Mouse (Mus musculus) embryonic facial prominence, embryonic 14.5 days (tissue): ENCODE results near the gene Gm6096. TPM values are rescaled to one million over a fixed set of nuclear protein-coding genes. Genes with fewer than 3 reads are reported as not detected.

Source experiments
- ATAC-seq: fragments of 200-750 bp; cut with Nextera tagmentation; 2 replicates; pipeline ENCODE4 v1.8.0; 2017; ENCODE audit warnings: low read depth, moderate number of reproducible peaks, moderate TSS enrichment
- DNase-seq: peaks from one replicate; pipeline ENCODE4 v3.0.0-alpha.2; 2015; ENCODE audit warnings: low spot score
- H3K27ac ChIP-seq: fragments of 300-500 bp; sonication (generic); replicated peaks from 2 replicates; pipeline ENCODE4 v1.5.1; 2014; ENCODE audit warnings: low read depth, mild to moderate bottlenecking, low read length, moderate library complexity
- H3K27me3 ChIP-seq: fragments of 300-500 bp; sonication (generic); replicated peaks from 2 replicates; pipeline ENCODE4 v1.6.1; 2014; ENCODE audit warnings: low read length; ENCODE audit not compliant: control insufficient read depth, insufficient read depth
- H3K36me3 ChIP-seq: fragments of 300-500 bp; sonication (generic); 2 replicates; pipeline ENCODE4 v1.6.1; 2014; ENCODE audit warnings: low read length, mixed read lengths; ENCODE audit not compliant: control insufficient read depth, insufficient read depth
- H3K4me1 ChIP-seq: fragments of 300-500 bp; sonication (generic); 2 replicates; pipeline ENCODE4 v1.6.1; 2014; ENCODE audit warnings: antibody characterized with exemption, low read length; ENCODE audit not compliant: control insufficient read depth, insufficient read depth
- H3K4me2 ChIP-seq: fragments of 300-500 bp; sonication (generic); 2 replicates; pipeline ENCODE4 v1.6.1; 2014; ENCODE audit warnings: low read depth, mild to moderate bottlenecking, low read length, moderate library complexity, mixed read lengths
- H3K4me3 ChIP-seq: fragments of 300-500 bp; sonication (generic); 2 replicates; pipeline ENCODE4 v1.5.1; 2014; ENCODE audit warnings: low read depth, mild to moderate bottlenecking, low read length
- H3K9ac ChIP-seq: fragments of 300-500 bp; sonication (generic); 2 replicates; pipeline ENCODE4 v1.6.1; 2014; ENCODE audit warnings: low read depth, mild to moderate bottlenecking, low read length, moderate library complexity, mixed read lengths
- H3K9me3 ChIP-seq: fragments of 300-500 bp; sonication (generic); 2 replicates; pipeline ENCODE4 v1.6.1; 2016; ENCODE audit warnings: low read length; ENCODE audit not compliant: control insufficient read depth
- WGBS: fragments of 180-500 bp; shearing (Covaris S2); extraction: QIAGEN DNeasy Blood & Tissue Kit; methylation state at CpG from one replicate; pipeline ENCODE4 v1.1.7; 2014; 5-methylcytosine and 5-hydroxymethylcytosine counted together
- polyA plus RNA-seq: library from polyadenylated mRNA; unstranded; fragments of >200 nt; fragmentation: Nextera tagmentation; extraction: Ambion mirVana; gene quantifications from 2 replicates; pipeline ENCODE4 v1.2.1, GENCODE M21; 2014

Gene Gm6096
- polyA plus RNA-seq, 1 experiment from 2014 or later: not detected

DNA sequence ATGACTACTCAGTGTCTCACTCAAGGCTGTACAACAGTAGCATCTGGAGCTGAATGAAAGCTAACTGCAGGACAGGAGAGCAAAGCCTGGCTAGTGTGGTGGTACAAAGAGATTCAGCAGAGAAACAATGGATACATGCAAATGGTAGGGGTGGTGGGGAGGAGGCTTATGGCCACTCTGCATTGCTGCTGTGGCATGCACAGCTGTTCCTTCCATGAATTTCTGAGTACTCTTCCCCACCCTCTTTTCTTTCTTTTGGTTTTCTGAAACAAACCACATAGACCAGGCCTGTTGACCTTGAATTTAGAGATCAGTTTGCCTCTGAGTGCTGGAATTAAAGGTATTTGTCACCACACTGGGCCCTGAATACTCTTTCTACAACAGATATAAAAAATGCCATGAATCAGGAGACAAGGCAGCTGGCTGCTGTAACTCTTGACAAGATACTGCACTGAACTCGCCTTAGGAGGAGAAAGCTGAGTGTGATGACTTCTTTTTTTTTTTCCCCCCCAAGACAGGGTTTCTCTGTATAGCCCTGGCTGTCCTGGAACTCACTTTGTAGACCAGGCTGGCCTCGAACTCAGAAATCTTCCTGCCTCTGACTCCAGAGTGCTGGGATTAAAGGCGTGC is 3.9 kb upstream of the Gm6096 start:
- Histone ChIP-seq H3K4me2 (no peak overlapping the region), H3K9me3 (no peaks in the 10 kb centered on the region), H3K9ac (no peak overlapping the region), H3K36me3 (peaks cover 73% of the 10 kb centered on the region), H3K4me3 (no peak overlapping the region), H3K27me3 (no peaks in the 10 kb centered on the region), H3K27ac (no peak overlapping the region), H3K4me1 (no peaks in the 10 kb centered on the region)
- WGBS: 94% methylated on average over 3 of the region's 3 CpGs
- no peak for DNase-seq
- no peak for ATAC-seq

DNA sequence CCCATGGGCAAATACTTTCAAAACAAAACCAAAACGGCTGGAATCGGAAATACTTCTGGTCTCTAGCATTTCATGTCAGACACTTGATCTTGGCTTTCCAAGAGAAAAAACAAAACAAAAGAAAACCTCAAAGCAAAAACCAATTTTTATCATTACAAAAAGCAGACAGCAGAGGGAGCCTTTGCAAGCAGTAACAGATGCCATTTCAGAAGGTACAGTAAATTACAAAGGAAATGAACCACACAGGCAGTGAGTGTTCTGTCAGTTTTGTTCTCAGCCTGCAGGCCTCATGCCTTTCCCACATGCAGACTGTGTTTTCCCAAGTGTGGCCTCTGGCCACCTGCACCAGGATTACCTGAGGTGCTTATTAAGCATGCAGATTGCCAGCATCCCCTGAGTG is 1.2 kb downstream of the Gm6096 start:
- Histone ChIP-seq H3K4me2 (no peak overlapping the region), H3K9ac (no peak overlapping the region), H3K9me3 (no peaks in the 10 kb centered on the region), H3K4me1 (no peaks in the 10 kb centered on the region), H3K36me3 (peaks cover 68% of the 10 kb centered on the region), H3K27ac (no peak overlapping the region), H3K27me3 (no peaks in the 10 kb centered on the region), H3K4me3 (no peak overlapping the region)
- DNase-seq: peak; percentile 51
- 48% methylated on average over 2 of the region's 2 CpGs for WGBS
- ATAC-seq: no peak

DNA sequence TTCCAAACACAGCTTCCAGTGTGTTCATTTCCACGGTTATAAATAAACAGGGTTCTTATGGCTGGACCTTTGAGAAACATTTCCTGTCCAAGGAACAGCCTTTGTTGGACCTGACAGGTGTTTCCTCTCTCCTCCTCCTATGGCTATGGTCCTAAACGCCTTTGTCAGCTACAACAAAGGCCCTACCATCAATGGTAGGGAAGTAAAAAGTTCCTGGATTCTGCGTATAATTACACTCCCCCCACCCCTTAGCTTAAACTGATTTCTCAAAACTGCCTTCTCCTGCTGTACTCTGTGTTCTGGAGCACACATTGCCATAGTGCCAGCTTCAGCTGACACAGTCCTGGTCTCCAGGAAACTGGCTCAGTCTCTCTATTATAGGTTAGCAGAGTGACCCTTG is 4.3 kb downstream of the Gm6096 start:
- WGBS: 70% methylated on average over 3 of the region's 3 CpGs
- Histone ChIP-seq H3K4me1 (peaks cover 5% of the 10 kb centered on the region; the same call in 1 of the 2 replicates), H3K9ac (no peak overlapping the region), H3K36me3 (peaks cover 63% of the 10 kb centered on the region), H3K9me3 (no peaks in the 10 kb centered on the region), H3K27me3 (no peaks in the 10 kb centered on the region), H3K4me2 (no peak overlapping the region), H3K4me3 (no peak overlapping the region), H3K27ac (no peak overlapping the region)
- no peak for ATAC-seq
- DNase-seq: peak; percentile 32

DNA sequence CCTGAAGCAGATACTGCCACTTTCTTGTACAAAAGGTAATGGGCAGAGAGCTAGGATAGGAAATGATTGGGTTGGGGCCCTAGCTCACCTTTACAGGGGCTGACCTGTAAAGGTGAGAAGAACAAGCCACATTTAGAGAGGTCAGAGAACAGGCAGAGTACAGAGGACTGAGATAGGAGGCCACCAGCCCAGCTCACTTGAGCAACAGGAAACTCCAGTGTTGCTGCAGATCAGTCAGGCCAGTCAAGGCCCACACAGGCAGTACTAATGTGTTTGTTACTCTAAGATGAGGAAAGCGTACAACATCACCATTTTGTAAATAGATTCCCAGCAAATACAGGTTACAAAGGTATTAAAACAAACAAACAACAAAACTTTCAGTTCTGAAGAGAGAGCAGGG is 5.1 kb downstream of the Gm6096 start:
- WGBS: 100% methylated on average over 1 of the region's 1 CpGs
- DNase-seq: no peak
- H3K27ac ChIP-seq: no peak overlapping the region
- no peaks in the 10 kb centered on the region for H3K9me3 ChIP-seq
- no peaks in the 10 kb centered on the region for H3K27me3 ChIP-seq
- H3K36me3 ChIP-seq: peaks cover 63% of the 10 kb centered on the region
- no peak overlapping the region for H3K4me2 ChIP-seq
- H3K4me3 ChIP-seq: no peak overlapping the region
- no peak for ATAC-seq
- H3K4me1 ChIP-seq: peaks cover 5% of the 10 kb centered on the region; the same call in 1 of the 2 replicates
- H3K9ac ChIP-seq: no peak overlapping the region

DNA sequence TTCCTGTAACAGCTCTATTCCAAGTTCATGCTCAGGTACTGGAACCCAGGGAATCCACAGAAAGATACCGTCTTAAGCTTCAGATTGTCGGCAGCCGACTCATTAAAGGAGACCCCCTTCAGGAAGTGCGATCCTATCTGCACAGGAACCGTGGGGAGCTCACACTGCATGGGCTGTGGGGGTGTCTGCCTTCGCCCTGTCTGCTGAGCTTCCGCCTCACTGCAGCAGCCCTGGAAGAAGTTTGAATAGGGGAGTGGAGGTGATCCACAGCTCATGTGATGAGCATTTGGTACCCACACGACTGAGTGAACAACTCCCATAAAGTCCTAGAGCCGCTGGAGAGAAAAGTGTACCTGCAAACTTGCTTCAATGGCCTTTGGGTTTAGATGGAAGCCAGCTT is 6.4 kb downstream of the Gm6096 start:
- 66% methylated on average over 9 of the region's 9 CpGs for WGBS
- H3K27ac ChIP-seq: no peak overlapping the region

DNA sequence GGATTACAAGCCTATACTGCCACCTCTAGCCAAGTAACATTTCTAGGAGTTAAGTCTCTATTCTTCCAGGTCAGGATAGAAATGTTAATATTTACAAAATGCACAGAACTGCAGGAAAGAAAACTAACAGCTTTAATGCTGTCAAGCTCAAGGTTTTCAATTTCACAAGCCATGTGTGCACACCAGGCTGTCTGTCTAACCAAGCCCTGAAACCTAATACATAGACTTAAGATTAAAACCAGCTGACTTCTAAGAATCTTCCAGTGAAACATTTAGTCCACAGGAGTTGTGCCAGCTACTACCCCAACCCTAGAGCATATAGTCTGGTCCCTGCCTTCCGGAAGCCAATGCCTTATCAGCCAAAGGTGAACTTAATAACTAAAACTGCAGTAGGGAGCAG is 7.6 kb downstream of the Gm6096 start:
- H3K36me3 ChIP-seq: peaks cover 72% of the 10 kb centered on the region
- 44% methylated on average over 1 of the region's 1 CpGs for WGBS

More for the DNA sequence above, 6.4 kb downstream of the Gm6096 start:
- Histone ChIP-seq H3K9me3 (no peaks in the 10 kb centered on the region), H3K27me3 (no peaks in the 10 kb centered on the region), H3K4me2 (no peak overlapping the region), H3K4me1 (peaks cover 5% of the 10 kb centered on the region; the same call in 1 of the 2 replicates), H3K9ac (no peak overlapping the region), H3K36me3 (peaks cover 69% of the 10 kb centered on the region), H3K4me3 (no peak overlapping the region)
- no peak for DNase-seq
- ATAC-seq: no peak

DNA sequence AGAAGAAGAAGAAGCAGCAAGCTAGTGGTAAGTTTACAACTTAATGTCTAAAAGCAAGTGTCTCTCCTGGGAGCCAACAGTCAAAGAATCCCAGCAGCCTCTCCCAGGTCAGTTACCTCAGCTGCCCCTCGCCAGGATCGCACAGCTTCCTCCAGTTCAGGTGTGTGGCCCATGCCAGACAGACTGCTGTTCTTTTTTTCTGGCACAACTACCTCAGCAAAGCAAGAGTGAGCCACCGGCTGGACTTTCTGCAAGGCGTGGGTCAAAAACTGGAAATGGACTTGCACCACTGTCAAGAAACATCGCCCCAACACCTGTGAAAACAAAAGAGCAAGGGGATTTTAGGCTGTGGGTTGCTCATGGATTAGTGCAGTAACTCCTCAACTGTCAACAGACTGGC is 12.6 kb downstream of the Gm6096 start:
- Histone ChIP-seq H3K9me3 (no peaks in the 10 kb centered on the region), H3K36me3 (peaks cover 40% of the 10 kb centered on the region), H3K4me1 (peaks cover 6% of the 10 kb centered on the region), H3K27ac (no peak overlapping the region), H3K27me3 (no peaks in the 10 kb centered on the region), H3K4me2 (no peak overlapping the region), H3K9ac (no peak overlapping the region), H3K4me3 (no peak overlapping the region)
- no peak for DNase-seq
- 77% methylated on average over 5 of the region's 5 CpGs for WGBS
- no peak for ATAC-seq

More for the DNA sequence above, 7.6 kb downstream of the Gm6096 start:
- H3K27me3 ChIP-seq: no peaks in the 10 kb centered on the region
- 0 out of 2 replicates have a peak overlapping the region, but pooled peaks have one; percentile 4 for H3K27ac ChIP-seq
- peaks cover 5% of the 10 kb centered on the region; the same call in 1 of the 2 replicates for H3K4me1 ChIP-seq
- ATAC-seq: no peak
- H3K4me2 ChIP-seq: no peak overlapping the region
- DNase-seq: peak; percentile 23
- no peak overlapping the region for H3K9ac ChIP-seq
- no peaks in the 10 kb centered on the region for H3K9me3 ChIP-seq
- H3K4me3 ChIP-seq: no peak overlapping the region

DNA sequence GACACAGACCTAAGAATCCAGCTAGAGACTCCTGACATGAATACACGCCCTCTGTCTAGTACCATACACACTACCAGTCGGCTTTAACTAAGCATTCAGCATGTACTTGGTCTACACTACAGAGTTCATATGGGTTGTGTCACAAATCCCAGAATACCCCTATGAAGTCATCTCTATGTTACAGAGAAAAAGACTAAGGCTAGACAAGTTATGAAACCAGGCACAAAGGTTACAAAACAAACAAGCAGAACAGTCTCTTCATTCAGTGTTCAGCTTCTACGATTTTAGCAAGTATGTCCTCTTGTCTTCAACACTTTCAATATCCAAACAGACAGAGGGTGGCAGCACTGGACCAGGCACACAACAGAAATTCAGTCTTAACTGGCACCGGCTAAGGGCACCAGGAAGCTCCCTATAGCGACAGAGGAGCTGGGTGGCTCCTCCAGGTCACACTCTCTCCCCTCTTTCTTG is 15.1 kb downstream of the Gm6096 start:
- Histone ChIP-seq H3K4me1 (peaks cover 13% of the 10 kb centered on the region), H3K9me3 (no peaks in the 10 kb centered on the region), H3K36me3 (peaks cover 25% of the 10 kb centered on the region), H3K27me3 (no peaks in the 10 kb centered on the region), H3K4me2 (no peak overlapping the region), H3K27ac (no peak overlapping the region), H3K9ac (no peak overlapping the region), H3K4me3 (no peak overlapping the region)
- ATAC-seq (no peak), DNase-seq (peak; percentile 70)
- 57% methylated on average over 5 of the region's 5 CpGs for WGBS

DNA sequence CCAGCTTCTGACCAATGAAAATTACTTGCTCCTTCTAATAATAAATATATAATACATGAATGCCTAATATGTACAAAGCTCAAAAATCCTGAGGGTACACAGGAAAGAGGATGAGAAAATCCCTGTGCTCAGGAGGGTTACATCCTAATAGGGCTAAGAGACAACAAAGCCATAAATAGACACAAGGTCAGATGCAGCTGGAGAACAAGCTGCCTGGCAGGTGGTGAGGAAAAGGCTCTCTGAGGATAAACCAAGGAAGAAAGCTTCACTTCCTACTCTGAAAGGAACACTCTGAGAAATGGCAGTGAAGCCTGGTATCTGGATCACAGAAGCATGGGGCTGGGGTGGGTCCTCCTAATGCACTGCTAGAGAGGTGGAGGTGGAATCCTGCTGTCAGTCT is 15.6 kb downstream of the Gm6096 start:
- no peaks in the 10 kb centered on the region for H3K9me3 ChIP-seq

More for the DNA sequence above, 15.6 kb downstream of the Gm6096 start:
- Histone ChIP-seq H3K27me3 (no peaks in the 10 kb centered on the region), H3K9ac (no peak overlapping the region), H3K27ac (no peak overlapping the region), H3K4me3 (no peak overlapping the region), H3K36me3 (peaks cover 22% of the 10 kb centered on the region), H3K4me1 (peaks cover 13% of the 10 kb centered on the region), H3K4me2 (no peak overlapping the region)
- no peak for DNase-seq
- ATAC-seq: no peak
